8 mouse cellular contexts compared by ENCODE assay signal in the genomic region with DNA sequence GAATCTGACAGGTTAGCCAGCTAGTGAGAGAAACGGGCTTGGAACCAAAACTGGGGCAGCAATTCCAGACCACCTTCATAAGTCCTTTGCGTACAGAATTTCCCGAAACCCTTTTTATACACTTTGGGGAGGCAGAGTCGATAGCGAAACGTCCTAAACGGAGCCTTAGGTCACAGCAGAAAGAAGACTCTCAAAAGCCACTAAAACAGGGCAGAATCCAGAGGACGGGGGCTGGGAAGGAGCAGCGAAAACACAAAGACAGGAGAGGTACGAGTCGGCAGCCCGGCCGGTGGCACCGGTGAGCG. TPM values are rescaled to one million over a fixed set of nuclear protein-coding genes. Genes with fewer than 3 reads are reported as not detected.
DNase-seq lines count a peak whose midpoint lies in the region; ATAC-seq and TF ChIP-seq lines count a peak whose summit lies in the region.

No protein-coding gene starts in this region.

- TF ChIP-seq CTCF in spleen, adult 2 months (IDR thresholded peaks at IDR 0.05; ENCODE audit: extremely low read depth, insufficient read depth, insufficient read length, insufficient replicate concordance): no peak

- WGBS in spleen, adult 2 months: under 1% methylated on average over 15 of the region's 15 CpGs
- WGBS in limb, embryonic 15.5 days: under 1% methylated on average over 15 of the region's 15 CpGs
- under 1% methylated on average over 15 of the region's 15 CpGs for WGBS in stomach, embryonic 16.5 days

- H3K9me3 ChIP-seq in erythroblast, embryonic 14.5 days (ENCODE audit: control insufficient read depth, low read length): no peaks in the 10 kb centered on the region
- no peaks in the 10 kb centered on the region for H3K9me3 ChIP-seq in limb, embryonic 15.5 days
- no peaks in the 10 kb centered on the region for H3K9me3 ChIP-seq in stomach, embryonic 16.5 days (replicated peaks; ENCODE audit: control insufficient read depth, low read length)

- H3K27ac ChIP-seq in spleen, adult 2 months (ENCODE audit: insufficient read depth, low read length): peak overlapping the region; percentile 98
- peak overlapping the region; percentile 98 for H3K27ac ChIP-seq in limb, embryonic 15.5 days
- H3K27ac ChIP-seq in stomach, embryonic 16.5 days (ENCODE audit: low read length): peak overlapping the region; percentile 97

- peak overlapping the region; percentile 67 for H3K4me2 ChIP-seq in limb, embryonic 15.5 days
- peak overlapping the region; percentile 97 for H3K4me2 ChIP-seq in stomach, embryonic 16.5 days (ENCODE audit: low read depth, low read length)

- no peak for DNase-seq in spleen, adult 2 months (ENCODE audit: low read depth in 1 of 2, low spot score in 2 of 2)
- DNase-seq in spleen, adult 12 weeks (ENCODE audit: low spot score): no peak
- DNase-seq in cerebellum, adult 18-20 months: no peak
- no peak for DNase-seq in spleen, postnatal 10 days (ENCODE audit: low spot score in 2 of 2)

- peaks cover 48% of the 10 kb centered on the region for H3K36me3 ChIP-seq in erythroblast, embryonic 14.5 days (ENCODE audit: control insufficient read depth)
- H3K36me3 ChIP-seq in spleen, adult 2 months (ENCODE audit: control insufficient read depth, insufficient read depth, low read length): peaks cover 7% of the 10 kb centered on the region
- peaks cover 14% of the 10 kb centered on the region for H3K36me3 ChIP-seq in limb, embryonic 15.5 days
- H3K36me3 ChIP-seq in stomach, embryonic 16.5 days (ENCODE audit: control insufficient read depth, insufficient read depth, low read length): peaks cover 6% of the 10 kb centered on the region; the same call in 1 of the 2 replicates

- no peaks in the 10 kb centered on the region for H3K27me3 ChIP-seq in erythroblast, embryonic 14.5 days (ENCODE audit: control insufficient read depth)
- no peaks in the 10 kb centered on the region for H3K27me3 ChIP-seq in spleen, adult 2 months (ENCODE audit: control insufficient read depth, insufficient read depth, low read length)
- H3K27me3 ChIP-seq in limb, embryonic 15.5 days: no peaks in the 10 kb centered on the region
- no peaks in the 10 kb centered on the region for H3K27me3 ChIP-seq in stomach, embryonic 16.5 days (ENCODE audit: control insufficient read depth, insufficient read depth, low read length)

- TF ChIP-seq POLR2A in spleen, adult 2 months (IDR thresholded peaks at IDR 0.05; ENCODE audit: low read depth, low read length): no peak

- H3K9ac ChIP-seq in limb, embryonic 15.5 days: peak overlapping the region; percentile 89
- peak overlapping the region; percentile 94 for H3K9ac ChIP-seq in stomach, embryonic 16.5 days (ENCODE audit: low read length)

- ATAC-seq in erythroblast, adult 5-6 weeks (replicated peaks; ENCODE audit: low FRiP score, poor library complexity, severe bottlenecking): no peak
- ATAC-seq in limb, embryonic 15.5 days (ENCODE audit: insufficient number of reproducible peaks, low FRiP score, low TSS enrichment, low read depth): no peak
- no peak for ATAC-seq in stomach, embryonic 16.5 days (ENCODE audit: insufficient read depth, low FRiP score)

- H3K4me3 ChIP-seq in erythroblast, embryonic 14.5 days (replicated peaks): peak overlapping the region; percentile 76
- peak overlapping the region; percentile 88 for H3K4me3 ChIP-seq in spleen, adult 2 months (ENCODE audit: extremely low read depth, insufficient read depth, insufficient read length)
- H3K4me3 ChIP-seq in limb, embryonic 15.5 days: peak overlapping the region; percentile 93
- H3K4me3 ChIP-seq in stomach, embryonic 16.5 days (replicated peaks; ENCODE audit: low read length): peak overlapping the region; percentile 93

- H3K4me1 ChIP-seq in erythroblast, embryonic 14.5 days (ENCODE audit: control insufficient read depth): peaks cover 43% of the 10 kb centered on the region
- H3K4me1 ChIP-seq in spleen, adult 2 months (ENCODE audit: control insufficient read depth, insufficient read depth, insufficient read length): peaks cover 14% of the 10 kb centered on the region; the same call in 1 of the 2 replicates
- H3K4me1 ChIP-seq in limb, embryonic 15.5 days: peaks cover 26% of the 10 kb centered on the region
- H3K4me1 ChIP-seq in stomach, embryonic 16.5 days (ENCODE audit: control insufficient read depth, insufficient read depth, low read length): peaks cover 22% of the 10 kb centered on the region

RNA-seq across cellular contexts. Expression of a gene that starts 3.8 kb away (rescaled TPM):
- polyA plus RNA-seq in erythroblast, embryonic 14.5 days (2012): 0.41 and 0.61 TPM in 2 replicates
- total RNA-seq in erythroblast, adult 5-6 weeks (2015; ENCODE audit: low replicate concordance): 23.8 and 41.1 TPM in 2 replicates
- total RNA-seq in erythroblast, adult 5-6 weeks (2017; ENCODE audit: low replicate concordance): 37.2 and 38.3 TPM in 2 replicates
- polyA plus RNA-seq in spleen, adult 2 months (2012; rRNA removed): 9.4 and 9.5 TPM in 2 replicates
- polyA plus RNA-seq in limb, embryonic 15.5 days (2015; fragmentation: Nextera tagmentation; extraction: Ambion mirVana): 50.8 and 55.2 TPM in 2 replicates
- polyA plus RNA-seq in stomach, embryonic 16.5 days (2015; fragmentation: Nextera tagmentation; extraction: Ambion mirVana): 44.9 and 52.4 TPM in 2 replicates

RNA-seq across cellular contexts. Expression of a gene that starts 3.9 kb away (rescaled TPM):
- polyA plus RNA-seq in erythroblast, embryonic 14.5 days (2012): not detected in 2 replicates
- not detected in 2 replicates for total RNA-seq in erythroblast, adult 5-6 weeks (2015; ENCODE audit: low replicate concordance)
- total RNA-seq in erythroblast, adult 5-6 weeks (2017; ENCODE audit: low replicate concordance): not detected in 2 replicates
- polyA plus RNA-seq in spleen, adult 2 months (2012; rRNA removed): 0.27 TPM in 1 of 2 replicates, not detected in the other
- polyA plus RNA-seq in limb, embryonic 15.5 days (2015; fragmentation: Nextera tagmentation; extraction: Ambion mirVana): not detected in 2 replicates
- polyA plus RNA-seq in stomach, embryonic 16.5 days (2015; fragmentation: Nextera tagmentation; extraction: Ambion mirVana): 0.44 and 0.45 TPM in 2 replicates

RNA-seq across cellular contexts. Expression of a gene that starts 32.9 kb away (rescaled TPM):
- 2.3 and 2.7 TPM in 2 replicates for polyA plus RNA-seq in erythroblast, embryonic 14.5 days (2012)
- total RNA-seq in erythroblast, adult 5-6 weeks (2015; ENCODE audit: low replicate concordance): 15.9 and 17.1 TPM in 2 replicates
- 4.9 and 11.4 TPM in 2 replicates for total RNA-seq in erythroblast, adult 5-6 weeks (2017; ENCODE audit: low replicate concordance)
- polyA plus RNA-seq in spleen, adult 2 months (2012; rRNA removed): 26.6 and 28.9 TPM in 2 replicates
- 90.5 and 101 TPM in 2 replicates for polyA plus RNA-seq in limb, embryonic 15.5 days (2015; fragmentation: Nextera tagmentation; extraction: Ambion mirVana)
- polyA plus RNA-seq in stomach, embryonic 16.5 days (2015; fragmentation: Nextera tagmentation; extraction: Ambion mirVana): 65.1 and 66.9 TPM in 2 replicates

RNA-seq across cellular contexts. Expression of a gene that starts 43.0 kb away (rescaled TPM):
- 1.6 TPM in 2 replicates for polyA plus RNA-seq in erythroblast, embryonic 14.5 days (2012)
- total RNA-seq in erythroblast, adult 5-6 weeks (2015; ENCODE audit: low replicate concordance): 4.8 and 26.8 TPM in 2 replicates
- total RNA-seq in erythroblast, adult 5-6 weeks (2017; ENCODE audit: low replicate concordance): 33.2 and 42.9 TPM in 2 replicates
- polyA plus RNA-seq in spleen, adult 2 months (2012; rRNA removed): 23.2 and 24.2 TPM in 2 replicates
- polyA plus RNA-seq in limb, embryonic 15.5 days (2015; fragmentation: Nextera tagmentation; extraction: Ambion mirVana): 15.1 and 15.8 TPM in 2 replicates
- 15.2 and 17.8 TPM in 2 replicates for polyA plus RNA-seq in stomach, embryonic 16.5 days (2015; fragmentation: Nextera tagmentation; extraction: Ambion mirVana)
